Mouse (Mus musculus) cerebral cortex, adult 2 months (tissue): ENCODE data around the gene Inmt.

Source experiments
- WGBS: fragments of 180-500 bp; shearing (Covaris S2); methylation state at CpG from one replicate; pipeline ENCODE4 v1.1.7; 2018; 5-methylcytosine and 5-hydroxymethylcytosine counted together

The Inmt gene

DNA sequence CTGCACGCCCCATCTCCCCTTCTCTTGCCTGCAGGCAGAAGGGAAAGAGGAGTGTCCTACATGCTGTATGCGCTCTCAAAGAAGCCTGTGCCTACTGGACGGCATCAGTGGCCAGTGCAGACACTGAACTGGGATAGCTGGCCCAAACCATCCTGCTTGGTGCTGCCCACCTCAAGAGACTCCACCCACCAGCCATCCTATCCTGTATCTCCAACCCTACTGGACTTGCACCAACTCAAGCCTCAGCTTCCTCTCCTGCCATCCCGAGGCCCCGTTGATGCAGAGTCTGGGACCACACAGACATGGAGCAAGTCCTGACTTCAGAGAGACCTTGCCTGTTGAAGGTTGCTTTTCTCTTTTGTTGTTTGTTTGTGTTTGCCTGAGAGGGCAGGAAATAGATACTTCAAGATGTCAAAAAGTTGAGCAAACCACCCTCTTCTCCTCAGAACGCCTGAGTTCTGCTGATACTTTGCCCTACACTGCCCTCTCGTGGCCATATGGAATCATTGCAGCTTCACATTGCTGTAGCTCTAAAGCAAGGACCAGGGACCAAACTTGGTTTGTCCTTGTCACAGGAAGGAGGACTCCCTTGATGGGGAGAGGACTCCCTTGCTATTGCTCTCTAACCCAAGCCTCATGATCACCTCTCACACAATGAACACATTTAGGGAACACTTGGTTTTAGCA lies 7.9 kb downstream of the Inmt start:
- 51% methylated on average over 7 of the region's 7 CpGs for WGBS

- 77% methylated on average over 8 of the region's 8 CpGs for WGBS
Observed at GRCm38 (mm10) chr6:55163046-55163584, 11.7 kb downstream of the Inmt start.

DNA sequence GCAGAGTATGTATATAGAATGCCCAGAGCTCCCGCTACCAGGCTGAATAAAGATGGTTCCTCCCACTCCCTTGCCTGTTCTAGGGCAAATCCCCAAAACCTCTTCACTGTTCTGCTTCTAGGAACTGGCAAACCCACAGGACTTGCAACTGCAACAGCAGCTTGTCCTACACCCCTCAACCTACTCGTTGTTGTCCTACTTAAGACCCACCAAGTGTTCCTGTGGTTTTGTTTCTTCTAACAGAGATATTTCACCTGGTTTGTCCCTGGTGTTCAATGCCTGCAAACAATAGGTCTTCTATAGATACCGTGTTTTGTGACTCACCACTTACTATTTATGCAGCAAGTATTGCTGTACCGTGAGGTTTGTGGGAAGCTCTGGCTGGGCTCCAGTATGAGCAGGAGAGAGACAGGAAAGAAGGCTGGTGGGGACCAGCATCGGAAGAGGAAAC lies 13.5 kb downstream of the Inmt start:
- whole genome bisulfite sequencing, result 28% methylated on average over 5 of the region's 5 CpGs

- 97% methylated on average over 1 of the region's 1 CpGs for WGBS
Observed at GRCm38 (mm10) chr6:55159256-55159655, 15.6 kb downstream of the Inmt start.

GRCm38 (mm10) chr6:55152226-55152625 lies 22.6 kb downstream of the Inmt start:
- 64% methylated on average over 3 of the region's 3 CpGs for WGBS

- WGBS, result 51% methylated on average over 4 of the region's 4 CpGs
Observed at GRCm38 (mm10) chr6:55146138-55146537, 28.7 kb downstream of the Inmt start.

GRCm38 (mm10) chr6:55145285-55145684 lies 29.6 kb downstream of the Inmt start:
- WGBS, result 87% methylated on average over 5 of the region's 5 CpGs

DNA sequence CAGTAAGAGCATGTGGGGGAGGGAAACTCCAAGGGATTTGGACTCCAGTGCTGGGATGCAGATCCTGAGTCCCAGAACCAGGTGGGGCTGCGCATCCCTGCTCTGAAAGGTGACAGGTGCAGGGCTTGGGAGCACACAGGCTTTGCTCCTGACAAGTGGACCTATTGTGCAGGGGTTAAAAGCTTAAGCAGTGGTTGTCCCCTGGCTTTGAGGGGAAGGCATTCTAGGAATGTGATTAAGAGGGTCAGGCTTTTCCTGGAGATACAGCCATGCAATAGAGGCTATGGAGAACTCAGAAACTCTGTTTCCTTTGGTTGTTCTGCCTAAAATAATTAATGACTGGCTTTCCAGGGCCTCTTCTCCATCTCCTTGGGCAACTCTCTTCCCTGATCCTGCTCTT lies 41.4 kb downstream of the Inmt start:
- 100% methylated on average over 1 of the region's 1 CpGs for WGBS

DNA sequence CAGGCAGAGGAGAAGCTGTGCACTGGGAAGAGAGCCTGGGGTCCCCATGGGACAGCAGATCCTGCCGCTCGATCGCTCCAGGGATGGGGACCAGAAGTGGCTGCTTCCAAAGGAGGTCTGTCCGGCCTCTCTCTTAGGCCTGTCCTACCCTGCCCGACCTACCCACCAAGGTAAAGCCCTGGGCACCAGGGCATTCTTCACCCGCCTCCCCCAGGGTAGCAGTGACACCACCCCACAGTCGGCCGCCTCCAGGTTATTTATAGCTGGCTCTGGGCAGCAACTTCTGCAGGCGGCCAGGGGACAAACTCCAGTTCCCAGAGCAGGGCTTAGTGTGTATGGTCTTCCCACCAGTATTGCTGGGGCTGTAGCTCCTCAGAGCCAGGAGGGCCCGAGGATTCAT lies 42.0 kb downstream of the Inmt start, which contains the start of gene Crhr2:
Gene Crhr2, minus strand, starts transcription at position 223 of the 400 bp plus-strand sequence.
- 83% methylated on average over 10 of the region's 10 CpGs for whole genome bisulfite sequencing

GRCm38 (mm10) chr6:55131301-55131700 lies 43.5 kb downstream of the Inmt start:
- WGBS, result 86% methylated on average over 4 of the region's 4 CpGs

DNA sequence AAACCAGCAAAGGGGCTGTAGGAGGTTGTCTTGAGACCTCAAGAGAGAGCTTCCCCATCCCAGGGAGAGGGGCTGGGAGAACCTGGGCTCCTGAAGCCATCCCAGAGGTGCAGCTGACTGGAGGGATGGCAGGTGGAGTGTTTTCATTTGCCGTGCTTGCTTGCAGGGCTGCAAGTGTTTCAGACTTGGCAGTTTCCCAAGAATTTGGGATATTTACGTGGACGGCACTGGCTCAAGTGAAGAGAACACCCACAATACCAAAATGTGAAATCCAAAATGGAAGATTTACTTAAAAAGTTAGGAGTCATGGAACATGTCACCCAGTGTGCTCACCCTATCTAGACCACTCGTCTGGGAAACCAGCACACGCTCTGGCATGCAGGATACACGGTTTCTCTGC lies 44.2 kb downstream of the Inmt start:
- whole genome bisulfite sequencing, result 61% methylated on average over 6 of the region's 6 CpGs

GRCm38 (mm10) chr6:55126576-55126975 lies 48.3 kb downstream of the Inmt start:
- 82% methylated on average over 5 of the region's 5 CpGs for WGBS

GRCm38 (mm10) chr6:55123056-55123455 lies 51.8 kb downstream of the Inmt start:
- WGBS, result 62% methylated on average over 4 of the region's 4 CpGs
